Mouse (Mus musculus) MEL (cell line): ENCODE results near the gene Alg1. TPM values are rescaled to one million over a fixed set of nuclear protein-coding genes. Genes with fewer than 3 reads are reported as not detected.

Experiments used
- DNase-seq: peaks from one replicate; pipeline ENCODE4 v3.0.0; 2011; ENCODE audit warnings: low read depth, low spot score
- H3K27ac ChIP-seq: 2 replicates; pipeline ENCODE4 v1.5.1; 2012; ENCODE audit warnings: low read depth, mild to moderate bottlenecking, control low read depth, low read length, moderate library complexity; ENCODE audit not compliant: control insufficient read depth
- H3K27me3 ChIP-seq, 2 experiments: fragments of 150-350 bp in 1 of 2; sonication (generic) in 1 of 2; 2 replicates each; pipeline ENCODE4 v1.6.1; 2012; ENCODE audit warnings: low read length in 2 of 2, mild to moderate bottlenecking in 2 of 2, improper control_type of control experiment in 1 of 2, moderate library complexity in 1 of 2; ENCODE audit not compliant: insufficient read depth in 2 of 2, control insufficient read depth in 1 of 2
- H3K36me3 ChIP-seq, 2 experiments: 2 replicates each; pipeline ENCODE4 v1.6.1; 2012 to 2014; ENCODE audit warnings: low read length in 2 of 2, improper control_type of control experiment in 1 of 2, inconsistent platforms in 1 of 2, mild to moderate bottlenecking in 1 of 2; ENCODE audit not compliant: insufficient read depth in 2 of 2, control insufficient read depth in 1 of 2
- H3K4me1 ChIP-seq, 2 experiments: fragments of 150-350 bp in 1 of 2; sonication (generic) in 1 of 2; 2 replicates each; pipeline ENCODE4 v1.6.1; 2012; ENCODE audit warnings: low read length in 2 of 2, improper control_type of control experiment in 1 of 2, mild to moderate bottlenecking in 1 of 2; ENCODE audit not compliant: insufficient read depth in 2 of 2, control insufficient read depth in 1 of 2
- H3K4me3 ChIP-seq, 2 experiments: fragments of 150-350 bp in 1 of 2; sonication (generic) in 1 of 2; 2 replicates each; pipeline ENCODE4 v1.5.1; 2012; ENCODE audit warnings: low read depth in 2 of 2, low read length in 2 of 2, mild to moderate bottlenecking in 2 of 2, moderate library complexity in 2 of 2, control low read depth in 1 of 2, improper control_type of control experiment in 1 of 2; ENCODE audit not compliant: control insufficient read depth in 1 of 2, insufficient read depth in 1 of 2
- H3K79me2 ChIP-seq: 2 replicates; pipeline ENCODE4 v1.6.1; 2012; ENCODE audit warnings: mild to moderate bottlenecking, low read length, moderate library complexity; ENCODE audit not compliant: control insufficient read depth, poor library complexity, insufficient read depth
- H3K9ac ChIP-seq: 2 replicates; pipeline ENCODE4 v1.6.1; 2012; ENCODE audit warnings: low read depth, mild to moderate bottlenecking, control low read depth, low read length, moderate library complexity; ENCODE audit not compliant: control insufficient read depth, poor library complexity, severe bottlenecking
- H3K9me3 ChIP-seq: fragments of 150-350 bp; sonication (generic); replicated peaks from 2 replicates; pipeline ENCODE4 v1.6.1; 2012; ENCODE audit warnings: mild to moderate bottlenecking, low read length, improper control_type of control experiment, moderate library complexity; ENCODE audit not compliant: insufficient read depth
- BHLHE40 ChIP-seq: IDR thresholded peaks from 2 replicates; pipeline ENCODE4 v1.6.1; 2012; ENCODE audit warnings: low read depth, mild to moderate bottlenecking, inconsistent platforms, low read length, improper control_type of control experiment, borderline replicate concordance
- CHD1 ChIP-seq: IDR thresholded peaks from 2 replicates; pipeline ENCODE4 v1.6.1; 2012; ENCODE audit warnings: low read depth, mild to moderate bottlenecking, inconsistent platforms, low read length, improper control_type of control experiment
- CHD2 ChIP-seq: IDR thresholded peaks from 2 replicates; pipeline ENCODE4 v1.6.1; 2011; ENCODE audit warnings: low read length, improper control_type of control experiment
- GABPA ChIP-seq: IDR thresholded peaks from 2 replicates; pipeline ENCODE4 v1.6.1; 2012; ENCODE audit warnings: low read depth, mild to moderate bottlenecking, inconsistent platforms, low read length, improper control_type of control experiment, moderate library complexity
- JUND ChIP-seq: IDR thresholded peaks from 2 replicates; pipeline ENCODE4 v1.6.1; 2011; ENCODE audit warnings: low read depth, mild to moderate bottlenecking, improper control_type of control experiment, low read length
- MAFK ChIP-seq: IDR thresholded peaks from 2 replicates; pipeline ENCODE4 v1.6.1; 2011; ENCODE audit warnings: low read depth, mild to moderate bottlenecking, low read length, improper control_type of control experiment, borderline replicate concordance
- MAZ ChIP-seq: IDR thresholded peaks from 2 replicates; pipeline ENCODE4 v1.6.1; 2012; ENCODE audit warnings: low read depth, mild to moderate bottlenecking, inconsistent platforms, low read length, improper control_type of control experiment
- MXI1 ChIP-seq: IDR thresholded peaks from 2 replicates; pipeline ENCODE4 v1.6.1; 2011; ENCODE audit warnings: mild to moderate bottlenecking, low read depth, low read length, improper control_type of control experiment
- NELFE ChIP-seq: IDR thresholded peaks from 2 replicates; pipeline ENCODE4 v1.6.1; 2011; ENCODE audit warnings: low read depth, low read length, improper control_type of control experiment
- NRF1 ChIP-seq: IDR thresholded peaks from 2 replicates; pipeline ENCODE4 v1.6.1; 2014; ENCODE audit warnings: low read depth, mild to moderate bottlenecking, inconsistent platforms, low read length, improper control_type of control experiment, moderate library complexity; ENCODE audit not compliant: poor library complexity, insufficient read depth, severe bottlenecking
- POLR2A ChIP-seq, 2 experiments: IDR thresholded peaks; 2 replicates each; pipeline ENCODE4 v1.6.1; 2011 to 2012; ENCODE audit warnings: low read length in 2 of 2, mild to moderate bottlenecking in 2 of 2, control low read depth in 1 of 2, improper control_type of control experiment in 1 of 2, low read depth in 1 of 2, moderate library complexity in 1 of 2; ENCODE audit not compliant: control insufficient read depth in 1 of 2, insufficient read depth in 1 of 2, poor library complexity in 1 of 2
- POLR2AphosphoS2 ChIP-seq: IDR thresholded peaks from 2 replicates; pipeline ENCODE4 v1.6.1; 2011; ENCODE audit warnings: low read length, improper control_type of control experiment
- RCOR1 ChIP-seq: IDR thresholded peaks from 2 replicates; pipeline ENCODE4 v1.6.1; 2012; ENCODE audit warnings: low read depth, mild to moderate bottlenecking, inconsistent platforms, low read length, improper control_type of control experiment
- SIN3A ChIP-seq: IDR thresholded peaks from 2 replicates; pipeline ENCODE4 v1.6.1; 2012; ENCODE audit warnings: low read length, improper control_type of control experiment, inconsistent platforms
- SMC3 ChIP-seq: IDR thresholded peaks from 2 replicates; pipeline ENCODE4 v1.6.1; 2011; ENCODE audit warnings: low read depth, low read length, improper control_type of control experiment
- TCF12 ChIP-seq: IDR thresholded peaks from 2 replicates; pipeline ENCODE4 v1.6.1; 2014; ENCODE audit warnings: low read depth, mild to moderate bottlenecking, inconsistent platforms, low read length, improper control_type of control experiment, moderate library complexity
- USF1 ChIP-seq: IDR thresholded peaks from 2 replicates; pipeline ENCODE4 v1.6.1; 2014; ENCODE audit warnings: low read depth, mild to moderate bottlenecking, inconsistent platforms, low read length, improper control_type of control experiment, moderate library complexity
- USF2 ChIP-seq, 2 experiments: IDR thresholded peaks; 2 replicates each; pipeline ENCODE4 v1.6.1; 2011 to 2012; ENCODE audit warnings: improper control_type of control experiment in 2 of 2, low read length in 2 of 2, borderline replicate concordance in 1 of 2, inconsistent platforms in 1 of 2, low read depth in 1 of 2, mild to moderate bottlenecking in 1 of 2; ENCODE audit not compliant: insufficient read depth in 1 of 2
- ZC3H11A ChIP-seq: IDR thresholded peaks from 2 replicates; pipeline ENCODE4 v1.6.1; 2012; ENCODE audit warnings: low read depth, mild to moderate bottlenecking, inconsistent platforms, low read length, improper control_type of control experiment
- polyA plus RNA-seq, 2 experiments: library from polyadenylated mRNA; stranded (reverse) in 1 of 2; unstranded in 1 of 2; fragments of >175 nt in 1 of 2; fragments of >200 nt in 1 of 2; gene quantifications; 2 replicates each; pipeline versions ENCODE4 v1.2.1 to v1.2.4; 2012; ENCODE audit warnings: low replicate concordance in 2 of 2, low read depth in 1 of 2; ENCODE audit not compliant: insufficient read length in 2 of 2, insufficient read depth in 1 of 2, missing spikeins in 1 of 2
- total RNA-seq: library from RNA; depleted of rRNA; stranded (reverse); fragments of 300-350 nt; gene quantifications from 2 replicates; pipeline ENCODE4 v1.2.3, GENCODE M21; 2012

Gene Alg1
- total and polyA plus RNA-seq, 3 experiments, result 42.9 to 46.4 TPM; not detected in 1

DNA sequence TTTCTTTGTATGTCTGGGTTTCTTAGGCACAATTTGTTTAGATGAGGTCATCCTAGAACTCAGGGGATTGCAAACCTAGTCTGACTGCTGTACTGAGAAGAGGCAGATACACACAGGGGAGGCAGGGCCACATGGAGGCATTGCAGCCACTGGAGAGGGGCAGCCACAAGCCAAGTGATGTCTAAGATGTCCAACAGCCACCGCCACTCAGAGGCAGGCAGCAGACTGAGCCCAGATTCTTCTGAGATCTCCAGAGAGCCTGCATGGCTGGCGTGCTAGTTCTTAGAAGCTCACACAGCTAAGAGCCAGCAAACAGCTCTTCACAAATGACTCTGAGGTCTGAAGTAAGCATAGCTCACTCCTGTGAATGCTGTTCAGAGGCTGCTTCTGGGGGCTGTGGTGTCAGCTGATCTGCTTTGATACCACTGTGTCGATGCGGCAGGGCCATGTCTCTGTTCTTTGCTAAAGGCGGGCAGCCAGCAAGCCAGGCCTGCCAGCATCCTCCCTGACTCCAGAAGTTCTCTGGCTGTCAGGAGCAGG lies 27.9 kb upstream of the Alg1 start:
- Histone ChIP-seq H3K9me3 (no peaks in the 10 kb centered on the region), H3K36me3 (peaks cover 0 to 3% of the 10 kb centered on the region in 2 experiments; a peak in 1 of 4 replicates), H3K27ac (no peak overlapping the region), H3K79me2 (peaks cover 3% of the 10 kb centered on the region; the same call in 1 of the 2 replicates), H3K4me1 (peaks cover 3 to 9% of the 10 kb centered on the region in 2 experiments; a peak in 3 of 4 replicates), H3K27me3 (no peaks in the 10 kb centered on the region), H3K4me3 (no peak overlapping the region), H3K9ac (no peak overlapping the region)
- no peak for DNase-seq
- TF ChIP-seq USF1, result no peak
- no peak for TF ChIP-seq RCOR1
- no peak for TF ChIP-seq CHD2
- TF ChIP-seq NELFE, result no peak
- no peak for TF ChIP-seq NRF1
- TF ChIP-seq BHLHE40, result no peak
- TF ChIP-seq MAFK, result no peak
- no peak for TF ChIP-seq MXI1
- no peak for TF ChIP-seq GABPA
- no peak for TF ChIP-seq ZC3H11A
- TF ChIP-seq SIN3A, result no peak
- TF ChIP-seq TCF12, result no peak
- no peak for TF ChIP-seq CHD1
- TF ChIP-seq POLR2AphosphoS2, result no peak
- no peak for TF ChIP-seq MAZ
- no peak for TF ChIP-seq JUND
- TF ChIP-seq SMC3, result no peak
- no peak for TF ChIP-seq POLR2A (IDR thresholded peaks at IDR 0.05; ENCODE audit: control insufficient read depth in 1 of 2, insufficient read depth in 1 of 2, low read depth in 1 of 2, low read length in 2 of 2, poor library complexity in 1 of 2)
- TF ChIP-seq USF2 (IDR thresholded peaks at IDR 0.05; ENCODE audit: borderline replicate concordance in 1 of 2, insufficient read depth in 1 of 2, low read depth in 1 of 2, low read length in 2 of 2), result no peak

DNA sequence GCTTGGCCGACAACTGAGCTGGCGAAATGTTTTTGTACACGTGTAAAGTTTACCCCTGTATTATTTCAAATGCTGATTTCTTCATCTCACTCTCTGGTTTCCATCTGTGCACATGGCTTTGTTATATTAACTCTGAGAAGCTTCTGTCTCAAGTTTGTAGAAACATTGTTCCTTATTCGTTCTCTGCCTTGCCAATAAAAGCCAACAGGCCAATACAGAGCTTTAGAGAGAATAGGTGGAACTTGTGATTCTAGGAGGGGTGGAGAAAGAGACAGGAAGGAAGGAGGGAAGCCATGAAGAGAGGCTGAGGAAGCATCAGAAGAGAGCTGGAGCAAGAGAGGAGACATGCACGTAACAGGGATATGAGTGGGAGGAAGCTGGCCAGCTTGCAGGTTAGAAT lies 27.4 kb upstream of the Alg1 start:
- no peaks in the 10 kb centered on the region for H3K27me3 ChIP-seq
- peaks cover 3% of the 10 kb centered on the region; the same call in 1 of the 2 replicates for H3K79me2 ChIP-seq
- H3K9me3 ChIP-seq, result no peaks in the 10 kb centered on the region
- peaks cover 3 to 13% of the 10 kb centered on the region in 2 experiments for H3K4me1 ChIP-seq
- no peak overlapping the region for H3K9ac ChIP-seq
- TF ChIP-seq POLR2A (IDR thresholded peaks at IDR 0.05; ENCODE audit: control insufficient read depth in 1 of 2, insufficient read depth in 1 of 2, low read depth in 1 of 2, low read length in 2 of 2, poor library complexity in 1 of 2) (no peak), MXI1 (no peak), CHD2 (no peak)
- DNase-seq, result peak; percentile 55
- no peak overlapping the region for H3K4me3 ChIP-seq
- peaks cover 0 to 3% of the 10 kb centered on the region in 2 experiments; a peak in 1 of 4 replicates for H3K36me3 ChIP-seq
- H3K27ac ChIP-seq, result no peak overlapping the region
